Mouse (Mus musculus) forebrain, postnatal 0 days (tissue): ENCODE data around the gene Eri3. TPM values are rescaled to one million over a fixed set of nuclear protein-coding genes. Genes with fewer than 3 reads are reported as not detected.
A peak's percentile ranks its signal among the peaks of the same experiment; 100 is the strongest.

Experiments
- ATAC-seq: fragments of 200-750 bp; cut with Nextera tagmentation; 2 replicates; pipeline ENCODE4 v1.8.0; 2017; ENCODE audit warnings: mild to moderate bottlenecking, moderate library complexity
- DNase-seq: peaks from one replicate; pipeline ENCODE4 v3.0.0-alpha.2; 2015
- H3K27ac ChIP-seq: fragments of 300-500 bp; sonication (generic); 2 replicates; pipeline ENCODE4 v1.5.1; 2014; ENCODE audit warnings: low read depth, mild to moderate bottlenecking, antibody characterized with exemption, low read length, moderate library complexity, mixed read lengths
- H3K27me3 ChIP-seq: fragments of 300-500 bp; sonication (generic); 2 replicates; pipeline ENCODE4 v1.6.1; 2014; ENCODE audit warnings: mild to moderate bottlenecking, low read length, mixed read lengths; ENCODE audit not compliant: insufficient read depth
- H3K36me3 ChIP-seq: fragments of 300-500 bp; sonication (generic); 2 replicates; pipeline ENCODE4 v1.6.1; 2014; ENCODE audit warnings: mild to moderate bottlenecking, moderate library complexity; ENCODE audit not compliant: insufficient read depth
- H3K4me1 ChIP-seq: fragments of 300-500 bp; sonication (generic); 2 replicates; pipeline ENCODE4 v1.6.1; 2014; ENCODE audit warnings: antibody characterized with exemption; ENCODE audit not compliant: insufficient read depth
- H3K4me2 ChIP-seq: fragments of 300-500 bp; sonication (generic); 2 replicates; pipeline ENCODE4 v1.6.1; 2014; ENCODE audit warnings: low read depth, mild to moderate bottlenecking, moderate library complexity
- H3K4me3 ChIP-seq: fragments of 300-500 bp; sonication (generic); 2 replicates; pipeline ENCODE4 v1.5.1; 2014; ENCODE audit warnings: low read depth, low read length, mixed read lengths
- H3K9ac ChIP-seq: fragments of 300-500 bp; sonication (generic); 2 replicates; pipeline ENCODE4 v1.6.1; 2014; ENCODE audit warnings: mild to moderate bottlenecking
- H3K9me3 ChIP-seq: fragments of 300-500 bp; sonication (generic); 2 replicates; pipeline ENCODE4 v1.6.1; 2016; ENCODE audit warnings: low read length
- CTCF ChIP-seq: sonication (generic); IDR thresholded peaks from 2 replicates; pipeline ENCODE4 v1.5.1; 2016; ENCODE audit warnings: antibody characterized with exemption, control low read depth, low read depth
- WGBS: fragments of 180-500 bp; shearing (Covaris S2); extraction: QIAGEN DNeasy Blood & Tissue Kit; methylation state at CpG from one replicate; pipeline ENCODE4 v1.1.7; 2014; 5-methylcytosine and 5-hydroxymethylcytosine counted together
- polyA plus RNA-seq: library from polyadenylated mRNA; unstranded; fragments of >200 nt; fragmentation: Nextera tagmentation; extraction: Ambion mirVana; gene quantifications from 2 replicates; pipeline ENCODE4 v1.2.1, GENCODE M21; 2015
- total RNA-seq: library from RNA; depleted of rRNA; stranded (reverse); fragments of >200 nt; gene quantifications from 2 replicates; pipeline ENCODE4 v1.2.3, GENCODE M21; 2014

Eri3 gene
- total and polyA plus RNA-seq, 2 experiments from 2014 or later: 269 to 379 TPM

GRCm38 (mm10) chr4:117646496-117646895, 96.3 kb downstream of the Eri3 start:
- Histone ChIP-seq H3K4me3 (no peak overlapping the region), H3K4me2 (0 out of 2 replicates have a peak overlapping the region, but pooled peaks have one; percentile 10), H3K9ac (peak overlapping the region; percentile 14), H3K27me3 (no peaks in the 10 kb centered on the region), H3K4me1 (peaks cover 24% of the 10 kb centered on the region; the same call in 1 of the 2 replicates), H3K36me3 (0 out of 2 replicates have a peak, but pooled peaks cover 4% of the 10 kb centered on the region), H3K27ac (peak overlapping the region; percentile 40; the same call in 1 of the 2 replicates), H3K9me3 (no peaks in the 10 kb centered on the region)
- 45% methylated on average over 8 of the region's 8 CpGs for WGBS
- DNase-seq: no peak
- no peak for TF ChIP-seq CTCF
- no peak; the same call in 1 of the 2 replicates for ATAC-seq

- Histone ChIP-seq H3K9ac (peak overlapping the region; percentile 14), H3K9me3 (no peaks in the 10 kb centered on the region), H3K4me3 (no peak overlapping the region), H3K27ac (peak overlapping the region; percentile 40; the same call in 1 of the 2 replicates), H3K36me3 (0 out of 2 replicates have a peak, but pooled peaks cover 4% of the 10 kb centered on the region), H3K4me2 (0 out of 2 replicates have a peak overlapping the region, but pooled peaks have one; percentile 10), H3K27me3 (no peaks in the 10 kb centered on the region), H3K4me1 (peaks cover 24% of the 10 kb centered on the region; the same call in 1 of the 2 replicates)
- DNase-seq (no peak), ATAC-seq (no peak)
- TF ChIP-seq CTCF: no peak
- WGBS: 22% methylated on average over 23 of the region's 23 CpGs
Observed at GRCm38 (mm10) chr4:117646926-117647755, 97.0 kb downstream of the Eri3 start.

- ATAC-seq (peak; percentile 75), DNase-seq (peak; percentile 56)
- no peak for TF ChIP-seq CTCF
- Histone ChIP-seq H3K9ac (no peak overlapping the region), H3K36me3 (no peaks in the 10 kb centered on the region), H3K4me1 (peaks cover 4% of the 10 kb centered on the region), H3K4me3 (no peak overlapping the region), H3K27me3 (no peaks in the 10 kb centered on the region), H3K4me2 (no peak overlapping the region), H3K27ac (no peak overlapping the region), H3K9me3 (no peaks in the 10 kb centered on the region)
- WGBS: 20% methylated on average over 8 of the region's 8 CpGs
Observed at GRCm38 (mm10) chr4:117651626-117652101, 101.5 kb downstream of the Eri3 start.

GRCm38 (mm10) chr4:117652727-117653126, 102.6 kb downstream of the Eri3 start:
- Histone ChIP-seq H3K9me3 (no peaks in the 10 kb centered on the region), H3K27ac (no peak overlapping the region), H3K36me3 (no peaks in the 10 kb centered on the region), H3K4me1 (peaks cover 5% of the 10 kb centered on the region; the same call in 1 of the 2 replicates), H3K9ac (no peak overlapping the region), H3K4me2 (no peak overlapping the region), H3K27me3 (no peaks in the 10 kb centered on the region), H3K4me3 (no peak overlapping the region)
- no peak for DNase-seq
- WGBS: 67% methylated on average over 5 of the region's 5 CpGs
- no peak for TF ChIP-seq CTCF
- ATAC-seq: no peak

GRCm38 (mm10) chr4:117654016-117654702, 104.0 kb downstream of the Eri3 start:
- Histone ChIP-seq H3K9ac (no peak overlapping the region), H3K27me3 (no peaks in the 10 kb centered on the region), H3K36me3 (no peaks in the 10 kb centered on the region), H3K27ac (peak overlapping the region; percentile 40; the same call in 1 of the 2 replicates), H3K4me2 (no peak overlapping the region), H3K4me1 (peaks cover 5% of the 10 kb centered on the region; the same call in 1 of the 2 replicates), H3K4me3 (no peak overlapping the region), H3K9me3 (no peaks in the 10 kb centered on the region)
- 5% methylated on average over 10 of the region's 10 CpGs for WGBS
- DNase-seq (no peak), ATAC-seq (no peak)
- TF ChIP-seq CTCF: no peak

GRCm38 (mm10) chr4:117654703-117655499, 104.7 kb downstream of the Eri3 start:
- no peaks in the 10 kb centered on the region for H3K27me3 ChIP-seq
- H3K27ac ChIP-seq: 0 out of 2 replicates have a peak overlapping the region, but pooled peaks have one; percentile 40
- WGBS: 51% methylated on average over 9 of the region's 9 CpGs
- H3K4me2 ChIP-seq: no peak overlapping the region
- H3K4me3 ChIP-seq: no peak overlapping the region
- H3K4me1 ChIP-seq: peaks cover 5% of the 10 kb centered on the region; the same call in 1 of the 2 replicates
- DNase-seq: no peak
- no peaks in the 10 kb centered on the region for H3K9me3 ChIP-seq
- H3K36me3 ChIP-seq: no peaks in the 10 kb centered on the region
- ATAC-seq: no peak
- TF ChIP-seq CTCF: no peak
- H3K9ac ChIP-seq: no peak overlapping the region
